Mouse (Mus musculus) lung, adult 2 months (tissue): ENCODE data around the gene Galntl6.

Experiments used
- CTCF ChIP-seq: fragments of 200-500 bp; IDR thresholded peaks from 2 replicates; pipeline ENCODE4 v1.5.1; 2011; ENCODE audit warnings: mild to moderate bottlenecking, low read length, control low read depth; ENCODE audit not compliant: insufficient read depth
- POLR2A ChIP-seq: fragments of 200-500 bp; IDR thresholded peaks from 2 replicates; pipeline ENCODE4 v1.6.1; 2011; ENCODE audit warnings: low read depth, mild to moderate bottlenecking, control low read depth, low read length, borderline replicate concordance; ENCODE audit errors: extremely low read depth

- TF ChIP-seq CTCF: no peak
- no peak for TF ChIP-seq POLR2A
Observed at GRCm38 (mm10) chr8:57732795-57733194, 1179.6 kb downstream of the Galntl6 start.
